Mouse (Mus musculus) midbrain, embryonic 12.5 days (tissue): Measurements from ENCODE around the gene Nxt1. TPM values are rescaled to one million over a fixed set of nuclear protein-coding genes. Genes with fewer than 3 reads are reported as not detected.

Experiments used
- ATAC-seq: fragments of 200-750 bp; cut with Nextera tagmentation; 2 replicates; pipeline ENCODE4 v1.8.0; 2017; ENCODE audit warnings: low read depth, moderate TSS enrichment, moderate library complexity; ENCODE audit not compliant: low FRiP score
- H3K27ac ChIP-seq: fragments of 300-500 bp; sonication (generic); replicated peaks from 2 replicates; pipeline ENCODE4 v1.5.1; 2016; ENCODE audit warnings: mild to moderate bottlenecking
- H3K27me3 ChIP-seq: fragments of 300-500 bp; sonication (generic); 2 replicates; pipeline ENCODE4 v1.6.1; 2016; ENCODE audit warnings: mild to moderate bottlenecking
- H3K36me3 ChIP-seq: fragments of 300-500 bp; sonication (generic); 2 replicates; pipeline ENCODE4 v1.6.1; 2016
- H3K4me1 ChIP-seq: fragments of 300-500 bp; sonication (generic); 2 replicates; pipeline ENCODE4 v1.6.1; 2016
- H3K4me2 ChIP-seq: fragments of 300-500 bp; sonication (generic); replicated peaks from 2 replicates; pipeline ENCODE4 v1.6.1; 2016; ENCODE audit warnings: mild to moderate bottlenecking, moderate library complexity
- H3K4me3 ChIP-seq: fragments of 300-500 bp; sonication (generic); 2 replicates; pipeline ENCODE4 v1.5.1; 2016; ENCODE audit warnings: mild to moderate bottlenecking
- H3K9ac ChIP-seq: fragments of 300-500 bp; sonication (generic); replicated peaks from 2 replicates; pipeline ENCODE4 v1.6.1; 2016; ENCODE audit warnings: mild to moderate bottlenecking, moderate library complexity
- H3K9me3 ChIP-seq: fragments of 300-500 bp; sonication (generic); 2 replicates; pipeline ENCODE4 v1.6.1; 2016; ENCODE audit warnings: mild to moderate bottlenecking
- WGBS: fragments of 180-500 bp; shearing (Covaris S2); methylation state at CpG from one replicate; pipeline ENCODE4 v1.1.7; 2016; 5-methylcytosine and 5-hydroxymethylcytosine counted together
- polyA plus RNA-seq: library from polyadenylated mRNA; unstranded; fragments of >200 nt; fragmentation: Nextera tagmentation; extraction: Ambion mirVana; gene quantifications from 2 replicates; pipeline ENCODE4 v1.2.1, GENCODE M21; 2016

Gene Nxt1
- polyA plus RNA-seq, result 87.3 and 97.9 TPM in 2 replicates

- H3K4me3 ChIP-seq, result peak within 1 kb of the TSS; percentile 82
- H3K9ac ChIP-seq, result peak within 1 kb of the TSS; percentile 86
- H3K36me3 ChIP-seq, result peaks cover 25% of the 10 kb centered on the region
- peak within 1 kb of the TSS; percentile 72 for H3K4me2 ChIP-seq
- peaks cover 26% of the 10 kb centered on the region for H3K4me1 ChIP-seq
- H3K9me3 ChIP-seq, result no peaks in the 10 kb centered on the region
- H3K27ac ChIP-seq, result peak within 1 kb of the TSS; percentile 71
- H3K27me3 ChIP-seq, result no peaks in the 10 kb centered on the region
- WGBS, result 1% methylated on average over 58 of the region's 58 CpGs
- peak; percentile 99 for ATAC-seq
These were observed at the start of gene Nxt1 for GRCm38 (mm10) chr2:148672199-148673096. Gene Nxt1, plus strand, starts transcription at chr2:148672601.

GRCm38 (mm10) chr2:148623067-148623466 is 49.3 kb upstream of the Nxt1 start:
- WGBS, result 81% methylated on average over 2 of the region's 2 CpGs
- ATAC-seq, result no peak
- Histone ChIP-seq H3K36me3 (no peaks in the 10 kb centered on the region), H3K27me3 (no peaks in the 10 kb centered on the region), H3K4me1 (no peaks in the 10 kb centered on the region), H3K27ac (no peak overlapping the region), H3K4me3 (no peak overlapping the region), H3K9ac (no peak overlapping the region), H3K9me3 (no peaks in the 10 kb centered on the region), H3K4me2 (no peak overlapping the region)

GRCm38 (mm10) chr2:148624484-148624883 is 47.9 kb upstream of the Nxt1 start:
- Histone ChIP-seq H3K4me2 (no peak overlapping the region), H3K9me3 (no peaks in the 10 kb centered on the region), H3K27ac (no peak overlapping the region), H3K27me3 (no peaks in the 10 kb centered on the region), H3K36me3 (no peaks in the 10 kb centered on the region), H3K4me3 (no peak overlapping the region), H3K9ac (no peak overlapping the region), H3K4me1 (no peaks in the 10 kb centered on the region)
- no peak for ATAC-seq
- WGBS, result 94% methylated on average over 3 of the region's 3 CpGs

GRCm38 (mm10) chr2:148627011-148627471 is 45.4 kb upstream of the Nxt1 start:
- no peak overlapping the region for H3K27ac ChIP-seq
- H3K9me3 ChIP-seq, result no peaks in the 10 kb centered on the region
- H3K36me3 ChIP-seq, result no peaks in the 10 kb centered on the region
- no peaks in the 10 kb centered on the region for H3K4me1 ChIP-seq
- H3K27me3 ChIP-seq, result no peaks in the 10 kb centered on the region
- no peak overlapping the region for H3K9ac ChIP-seq
- WGBS, result 77% methylated on average over 3 of the region's 3 CpGs
- no peak overlapping the region for H3K4me2 ChIP-seq
- no peak for ATAC-seq
- no peak overlapping the region for H3K4me3 ChIP-seq

- no peak overlapping the region for H3K9ac ChIP-seq
- H3K27ac ChIP-seq, result no peak overlapping the region
- no peaks in the 10 kb centered on the region for H3K27me3 ChIP-seq
- WGBS, result 94% methylated on average over 2 of the region's 2 CpGs
- no peak overlapping the region for H3K4me2 ChIP-seq
- no peak overlapping the region for H3K4me3 ChIP-seq
- ATAC-seq, result no peak
- no peaks in the 10 kb centered on the region for H3K36me3 ChIP-seq
- H3K4me1 ChIP-seq, result no peaks in the 10 kb centered on the region
- H3K9me3 ChIP-seq, result no peaks in the 10 kb centered on the region
These were observed 41.4 kb upstream of the Nxt1 start for GRCm38 (mm10) chr2:148631011-148631410.

- Histone ChIP-seq H3K4me2 (no peak overlapping the region), H3K27ac (no peak overlapping the region), H3K9me3 (no peaks in the 10 kb centered on the region), H3K36me3 (no peaks in the 10 kb centered on the region), H3K4me1 (no peaks in the 10 kb centered on the region), H3K27me3 (no peaks in the 10 kb centered on the region), H3K9ac (no peak overlapping the region), H3K4me3 (no peak overlapping the region)
- ATAC-seq, result no peak
- 96% methylated on average over 3 of the region's 3 CpGs for WGBS
These were observed 40.8 kb upstream of the Nxt1 start for GRCm38 (mm10) chr2:148631602-148632001.

GRCm38 (mm10) chr2:148634466-148634865 is 37.9 kb upstream of the Nxt1 start:
- H3K27me3 ChIP-seq, result no peaks in the 10 kb centered on the region
- H3K4me1 ChIP-seq, result no peaks in the 10 kb centered on the region
- no peaks in the 10 kb centered on the region for H3K36me3 ChIP-seq
- 91% methylated on average over 4 of the region's 4 CpGs for WGBS
- H3K9me3 ChIP-seq, result no peaks in the 10 kb centered on the region
- H3K27ac ChIP-seq, result no peak overlapping the region
- H3K4me2 ChIP-seq, result no peak overlapping the region
- no peak for ATAC-seq
- H3K4me3 ChIP-seq, result no peak overlapping the region
- H3K9ac ChIP-seq, result no peak overlapping the region

GRCm38 (mm10) chr2:148642610-148643370 is 29.6 kb upstream of the Nxt1 start:
- H3K9ac ChIP-seq, result no peak overlapping the region
- H3K4me1 ChIP-seq, result no peaks in the 10 kb centered on the region
- no peak overlapping the region for H3K27ac ChIP-seq
- no peak overlapping the region for H3K4me3 ChIP-seq
- H3K9me3 ChIP-seq, result no peaks in the 10 kb centered on the region
- 69% methylated on average over 1 of the region's 1 CpGs for WGBS
- no peak for ATAC-seq
- H3K4me2 ChIP-seq, result no peak overlapping the region
- no peaks in the 10 kb centered on the region for H3K36me3 ChIP-seq
- H3K27me3 ChIP-seq, result no peaks in the 10 kb centered on the region

GRCm38 (mm10) chr2:148644421-148645000 is 27.9 kb upstream of the Nxt1 start:
- no peak for ATAC-seq
- WGBS, result 86% methylated on average over 6 of the region's 6 CpGs

GRCm38 (mm10) chr2:148650587-148651357 is 21.6 kb upstream of the Nxt1 start:
- H3K36me3 ChIP-seq, result no peaks in the 10 kb centered on the region
- H3K9ac ChIP-seq, result no peak overlapping the region
- WGBS, result 3% methylated on average over 3 of the region's 3 CpGs
- H3K4me3 ChIP-seq, result no peak overlapping the region
- no peaks in the 10 kb centered on the region for H3K9me3 ChIP-seq
- H3K27me3 ChIP-seq, result no peaks in the 10 kb centered on the region
- H3K4me2 ChIP-seq, result no peak overlapping the region
- ATAC-seq, result peak; percentile 77
- H3K4me1 ChIP-seq, result peaks cover 8% of the 10 kb centered on the region
- peak overlapping the region; percentile 47 for H3K27ac ChIP-seq

More at GRCm38 (mm10) chr2:148644421-148645000, 27.9 kb upstream of the Nxt1 start:
- Histone ChIP-seq H3K4me3 (no peak overlapping the region), H3K4me2 (no peak overlapping the region), H3K9ac (no peak overlapping the region), H3K9me3 (no peaks in the 10 kb centered on the region), H3K36me3 (no peaks in the 10 kb centered on the region), H3K27ac (no peak overlapping the region), H3K27me3 (no peaks in the 10 kb centered on the region), H3K4me1 (no peaks in the 10 kb centered on the region)

GRCm38 (mm10) chr2:148654961-148655360 is 17.4 kb upstream of the Nxt1 start:
- Histone ChIP-seq H3K4me2 (no peak overlapping the region), H3K9me3 (no peaks in the 10 kb centered on the region), H3K27ac (no peak overlapping the region), H3K4me3 (no peak overlapping the region), H3K9ac (no peak overlapping the region), H3K27me3 (no peaks in the 10 kb centered on the region), H3K4me1 (peaks cover 8% of the 10 kb centered on the region), H3K36me3 (no peaks in the 10 kb centered on the region)
- peak; percentile 67; the same call in 1 of the 2 replicates for ATAC-seq
- 3% methylated on average over 3 of the region's 3 CpGs for WGBS
